Mouse (Mus musculus) embryo, embryonic 10 days (tissue): Measurements from ENCODE around the gene Dab2ip.

Experiments used
- DNase-seq: peaks from one replicate; pipeline ENCODE4 v3.0.0-alpha.2; 2015; ENCODE audit warnings: low spot score

Gene Dab2ip

GRCm38 (mm10) chr2:35558826-35559550 lies 922 bp downstream of the Dab2ip start:
- DNase-seq: no peak

GRCm38 (mm10) chr2:35559551-35559835 lies 1.4 kb downstream of the Dab2ip start:
- DNase-seq: no peak

GRCm38 (mm10) chr2:35563722-35564121 lies 5.7 kb downstream of the Dab2ip start:
- DNase-seq: no peak

- no peak for DNase-seq
These were observed 7.2 kb downstream of the Dab2ip start for GRCm38 (mm10) chr2:35565051-35565836.

GRCm38 (mm10) chr2:35566957-35567693 lies 9.1 kb downstream of the Dab2ip start:
- no peak for DNase-seq

- no peak for DNase-seq
These were observed 9.7 kb downstream of the Dab2ip start for GRCm38 (mm10) chr2:35567694-35568149.

- DNase-seq: no peak
These were observed 12.7 kb downstream of the Dab2ip start for GRCm38 (mm10) chr2:35570743-35571142.

- no peak for DNase-seq
These were observed 16.6 kb downstream of the Dab2ip start for GRCm38 (mm10) chr2:35574643-35575042.

GRCm38 (mm10) chr2:35576675-35577074 lies 18.6 kb downstream of the Dab2ip start:
- DNase-seq: no peak

- DNase-seq: no peak
These were observed 22.0 kb downstream of the Dab2ip start for GRCm38 (mm10) chr2:35580111-35580510.

- DNase-seq: peak; percentile 82
These were observed 23.7 kb downstream of the Dab2ip start for GRCm38 (mm10) chr2:35581501-35582340.

GRCm38 (mm10) chr2:35582341-35582941 lies 24.4 kb downstream of the Dab2ip start:
- DNase-seq: peak; percentile 55

- no peak for DNase-seq
These were observed 25.3 kb downstream of the Dab2ip start for GRCm38 (mm10) chr2:35583406-35583805.

- no peak for DNase-seq
These were observed 25.9 kb downstream of the Dab2ip start for GRCm38 (mm10) chr2:35584011-35584410.

GRCm38 (mm10) chr2:35588368-35588767 lies 30.3 kb downstream of the Dab2ip start:
- DNase-seq: no peak

GRCm38 (mm10) chr2:35589385-35589784 lies 31.3 kb downstream of the Dab2ip start:
- no peak for DNase-seq

- DNase-seq: no peak
These were observed 31.7 kb downstream of the Dab2ip start for GRCm38 (mm10) chr2:35589800-35590199.

- DNase-seq: no peak
These were observed 34.1 kb downstream of the Dab2ip start for GRCm38 (mm10) chr2:35591961-35592724.

GRCm38 (mm10) chr2:35592725-35593392 lies 34.8 kb downstream of the Dab2ip start:
- no peak for DNase-seq

- DNase-seq: no peak
These were observed 35.8 kb downstream of the Dab2ip start for GRCm38 (mm10) chr2:35593889-35594288.
